Mouse (Mus musculus) liver, adult (tissue): ENCODE data around the gene Clic6.

Experiments used
- GATA4 ChIP-seq: IDR thresholded peaks from 2 replicates; pipeline ENCODE4 v1.6.1; 2014; ENCODE audit warnings: mild to moderate bottlenecking, low read length; ENCODE audit not compliant: insufficient replicate concordance

Clic6 gene

GRCm38 (mm10) chr16:92461412-92461811 is 24.1 kb upstream of the Clic6 start:
- TF ChIP-seq GATA4, result no peak

- no peak for TF ChIP-seq GATA4
Observed at GRCm38 (mm10) chr16:92464390-92464972, 21.1 kb upstream of the Clic6 start.

GRCm38 (mm10) chr16:92465226-92465625 is 20.3 kb upstream of the Clic6 start:
- no peak for TF ChIP-seq GATA4

DNA sequence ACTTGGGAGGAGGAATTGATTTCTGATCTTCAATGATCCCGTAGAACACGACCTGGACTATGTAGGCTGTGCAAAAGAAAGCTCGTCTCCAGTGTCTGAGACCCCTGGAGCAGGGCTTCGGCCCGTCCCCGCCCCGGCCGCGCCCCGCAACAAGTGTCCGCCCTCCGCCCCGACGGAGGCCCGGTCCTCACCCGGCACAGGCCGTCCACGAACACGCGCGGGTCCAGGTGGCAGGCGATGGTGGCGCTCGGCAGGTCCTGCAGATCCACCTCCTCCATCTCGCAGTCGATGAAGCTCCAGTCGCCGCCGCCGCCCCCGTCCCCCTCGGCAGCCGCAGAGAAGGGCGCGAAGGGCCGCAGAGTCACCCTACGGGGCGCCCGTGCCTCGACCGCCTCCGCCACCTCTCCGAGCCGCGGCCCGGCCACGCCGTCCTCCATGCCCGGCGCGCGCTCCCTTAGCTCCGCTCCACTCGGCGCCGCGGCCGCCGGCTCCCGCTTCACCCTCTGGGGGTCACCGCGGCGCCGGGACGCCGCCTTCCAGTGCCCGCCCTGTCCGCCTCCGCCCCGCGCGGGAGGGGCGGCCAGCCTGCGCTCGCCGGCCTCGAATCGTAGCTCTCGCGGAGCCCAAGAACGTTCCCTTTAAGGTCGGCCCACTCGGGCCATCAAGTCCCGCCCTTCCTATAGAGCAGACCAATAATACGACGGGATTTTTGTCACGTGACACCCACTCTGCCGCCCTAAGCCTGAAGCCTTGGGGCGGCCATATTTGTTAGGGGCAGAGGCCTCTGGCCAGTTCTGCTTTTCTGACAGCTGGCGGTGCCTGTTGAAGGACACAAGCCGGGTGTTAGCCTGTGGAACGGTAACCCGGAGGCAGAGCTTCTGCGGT is 19.7 kb upstream of the Clic6 start:
- TF ChIP-seq GATA4, result no peak

DNA sequence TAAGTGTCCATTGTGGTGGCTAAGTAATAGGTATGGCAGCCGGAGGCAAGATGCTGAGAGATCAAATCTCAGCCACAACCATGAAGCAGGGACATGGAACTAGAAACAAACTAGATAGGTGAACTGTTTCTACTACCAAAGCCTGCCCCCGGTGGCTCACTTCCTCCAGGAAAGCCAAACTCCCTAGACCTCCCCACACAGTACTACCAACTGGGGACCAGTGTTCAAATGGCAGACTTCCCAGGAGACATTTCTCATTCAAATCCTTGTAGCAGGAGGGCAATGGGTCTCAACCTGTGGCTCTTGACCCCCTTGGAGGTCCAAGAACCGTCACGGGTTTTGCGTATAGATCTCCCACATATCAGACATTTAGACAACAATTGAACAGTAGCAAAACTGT is 18.5 kb upstream of the Clic6 start:
- no peak for TF ChIP-seq GATA4

- no peak for TF ChIP-seq GATA4
Observed at GRCm38 (mm10) chr16:92468459-92468858, 17.1 kb upstream of the Clic6 start.

GRCm38 (mm10) chr16:92470706-92471105 is 14.8 kb upstream of the Clic6 start, which contains the start of gene Rcan1:
TSS of gene Rcan1 (minus strand) at chr16:92470867.
- TF ChIP-seq GATA4, result no peak

DNA sequence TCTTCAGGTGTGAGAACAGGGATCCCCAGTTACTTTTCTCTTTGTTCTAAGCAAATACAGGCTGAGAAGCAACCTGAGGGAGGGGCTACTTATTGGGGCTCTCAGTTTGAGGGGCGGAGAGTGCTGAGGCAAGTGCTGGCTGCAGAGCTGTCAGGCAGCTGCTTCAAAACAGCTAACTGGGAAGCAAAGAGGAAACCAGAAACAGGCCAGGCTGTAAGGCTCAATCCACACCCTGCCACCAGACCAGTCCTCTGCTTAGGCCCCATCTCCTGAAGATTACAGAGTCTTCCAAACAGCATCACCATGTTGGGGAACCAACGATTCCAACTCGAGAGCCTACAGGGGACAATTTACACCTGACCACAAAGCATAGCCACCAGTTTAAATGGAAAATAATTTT is 12.6 kb upstream of the Clic6 start:
- no peak for TF ChIP-seq GATA4

DNA sequence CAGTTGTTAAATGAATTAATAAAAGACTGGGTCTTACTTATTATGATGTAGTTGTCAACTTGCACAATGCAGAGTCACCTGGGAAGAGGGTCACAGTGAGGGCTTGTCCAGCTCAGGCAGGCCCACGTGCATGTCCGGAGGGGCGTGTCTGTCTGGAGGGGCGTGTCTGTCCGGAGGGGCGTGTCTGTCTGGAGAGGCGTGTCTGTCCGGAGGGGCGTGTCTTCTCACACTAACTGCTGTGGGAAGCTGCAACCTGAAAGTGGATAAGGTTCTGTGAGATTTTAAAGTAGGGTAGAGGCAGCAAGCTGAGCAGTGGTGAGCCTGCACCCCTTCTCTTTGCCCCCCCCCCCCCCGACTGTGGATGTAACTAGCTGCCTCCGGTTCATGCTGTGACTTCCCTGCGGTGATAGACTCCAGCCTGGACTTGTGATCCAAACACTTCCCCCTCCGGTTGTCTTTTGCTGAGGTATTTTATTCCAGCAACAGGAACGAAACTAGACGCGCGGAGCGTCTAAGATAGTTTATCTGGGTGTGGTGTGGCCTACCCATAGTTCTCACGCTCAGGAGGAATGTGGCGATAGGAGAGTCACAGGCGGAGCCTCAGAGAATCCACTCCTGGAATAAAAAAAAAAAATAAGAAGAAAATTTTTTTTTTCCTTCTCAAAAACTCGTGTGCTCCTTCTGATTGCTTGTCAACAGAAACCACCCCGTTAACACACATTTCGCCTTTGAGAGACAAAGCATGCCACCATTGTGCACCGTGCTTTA is 10.3 kb upstream of the Clic6 start:
- no peak for TF ChIP-seq GATA4

GRCm38 (mm10) chr16:92478561-92479150 is 6.9 kb upstream of the Clic6 start:
- TF ChIP-seq GATA4, result no peak

- TF ChIP-seq GATA4, result no peak
Observed at GRCm38 (mm10) chr16:92487086-92487485, 1.6 kb downstream of the Clic6 start.

GRCm38 (mm10) chr16:92487489-92487888 is 2.0 kb downstream of the Clic6 start:
- no peak for TF ChIP-seq GATA4

DNA sequence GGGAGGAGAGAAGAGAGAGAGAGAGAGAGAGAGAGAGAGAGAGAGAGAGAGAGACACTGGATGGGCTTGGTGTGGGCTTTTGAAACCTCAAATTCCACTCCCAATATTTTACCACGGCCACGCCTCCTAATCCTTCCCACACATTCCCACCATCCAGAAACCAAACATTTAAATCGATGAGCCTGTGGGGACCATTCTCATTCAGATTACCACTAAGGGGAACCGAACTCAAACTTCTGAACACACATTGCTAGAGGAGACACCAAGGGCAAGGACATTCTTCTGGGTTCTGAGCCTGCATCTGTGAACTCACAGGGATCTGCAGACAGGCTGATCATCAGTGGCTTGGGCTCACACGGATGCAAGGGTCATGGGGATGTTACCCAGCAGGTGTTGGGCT is 2.9 kb downstream of the Clic6 start:
- TF ChIP-seq GATA4, result no peak

GRCm38 (mm10) chr16:92489356-92489755 is 3.8 kb downstream of the Clic6 start:
- TF ChIP-seq GATA4, result no peak

DNA sequence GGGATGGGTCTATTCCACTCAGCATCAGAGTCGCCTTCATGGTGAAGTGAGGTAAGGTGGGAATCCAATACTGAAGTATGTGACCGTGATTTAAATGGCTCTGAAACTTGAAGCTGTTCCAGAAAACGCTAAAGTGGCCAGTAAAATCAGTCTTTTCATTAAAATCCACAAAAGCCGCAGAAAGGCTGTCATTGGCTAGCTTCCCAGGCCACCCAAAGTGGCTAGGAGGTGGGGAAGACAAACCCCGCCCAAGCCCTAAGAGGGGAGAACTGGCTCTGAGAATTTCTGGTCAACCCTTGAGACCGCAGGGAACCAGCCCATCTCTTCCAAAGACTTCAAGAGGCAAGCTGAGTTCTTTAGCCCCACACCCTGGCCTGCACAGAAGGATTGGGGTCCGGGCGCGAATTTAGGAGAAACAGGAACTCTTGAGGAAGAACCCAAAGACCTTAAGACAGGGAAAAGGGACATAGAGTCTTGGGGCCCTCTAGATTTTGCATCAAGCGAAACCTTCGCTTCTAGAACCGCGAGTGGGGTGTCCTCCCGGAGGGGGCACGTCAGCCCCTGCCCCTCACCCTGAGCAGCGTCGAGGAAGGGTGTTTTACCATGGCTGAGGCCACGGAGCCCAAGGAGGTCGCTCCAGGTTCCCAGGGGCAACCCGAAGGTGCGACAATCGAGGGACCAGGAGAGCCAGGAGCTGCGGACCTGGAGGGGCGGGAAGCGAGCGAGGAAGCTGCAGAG is 12.5 kb downstream of the Clic6 start:
- no peak for TF ChIP-seq GATA4
